Mouse (Mus musculus) hindbrain, embryonic 13.5 days (tissue): ENCODE data around the gene Myh2. TPM values are rescaled to one million over a fixed set of nuclear protein-coding genes. Genes with fewer than 3 reads are reported as not detected.

Experiments used
- ATAC-seq: fragments of 200-750 bp; cut with Nextera tagmentation; 2 replicates; pipeline ENCODE4 v1.8.0; 2017; ENCODE audit warnings: moderate TSS enrichment; ENCODE audit not compliant: low FRiP score
- H3K27ac ChIP-seq: fragments of 300-500 bp; sonication (generic); 2 replicates; pipeline ENCODE4 v1.5.1; 2015; ENCODE audit warnings: inconsistent platforms, mild to moderate bottlenecking, moderate library complexity
- H3K27me3 ChIP-seq: fragments of 300-500 bp; sonication (generic); 2 replicates; pipeline ENCODE4 v1.6.1; 2015; ENCODE audit warnings: mild to moderate bottlenecking, inconsistent platforms
- H3K36me3 ChIP-seq: fragments of 300-500 bp; sonication (generic); 2 replicates; pipeline ENCODE4 v1.6.1; 2015; ENCODE audit warnings: mild to moderate bottlenecking, inconsistent platforms
- H3K4me1 ChIP-seq: fragments of 300-500 bp; sonication (generic); replicated peaks from 2 replicates; pipeline ENCODE4 v1.6.1; 2015; ENCODE audit warnings: inconsistent platforms
- H3K4me2 ChIP-seq: fragments of 300-500 bp; sonication (generic); 2 replicates; pipeline ENCODE4 v1.6.1; 2015; ENCODE audit warnings: inconsistent platforms, mild to moderate bottlenecking, moderate library complexity
- H3K4me3 ChIP-seq: fragments of 300-500 bp; sonication (generic); 2 replicates; pipeline ENCODE4 v1.5.1; 2015; ENCODE audit warnings: mild to moderate bottlenecking, inconsistent platforms
- H3K9ac ChIP-seq: fragments of 300-500 bp; sonication (generic); 2 replicates; pipeline ENCODE4 v1.6.1; 2015; ENCODE audit warnings: mild to moderate bottlenecking, inconsistent platforms
- H3K9me3 ChIP-seq: fragments of 300-500 bp; sonication (generic); 2 replicates; pipeline ENCODE4 v1.6.1; 2016; ENCODE audit warnings: inconsistent platforms
- WGBS: fragments of 180-500 bp; shearing (Covaris S2); methylation state at CpG from one replicate; pipeline ENCODE4 v1.1.7; 2015; 5-methylcytosine and 5-hydroxymethylcytosine counted together
- polyA plus RNA-seq: library from polyadenylated mRNA; unstranded; fragments of >200 nt; fragmentation: Nextera tagmentation; extraction: Ambion mirVana; gene quantifications from 2 replicates; pipeline ENCODE4 v1.2.1, GENCODE M21; 2015

Myh2 gene
- polyA plus RNA-seq, 1 experiment from 2014 or later: 0.16 TPM

DNA sequence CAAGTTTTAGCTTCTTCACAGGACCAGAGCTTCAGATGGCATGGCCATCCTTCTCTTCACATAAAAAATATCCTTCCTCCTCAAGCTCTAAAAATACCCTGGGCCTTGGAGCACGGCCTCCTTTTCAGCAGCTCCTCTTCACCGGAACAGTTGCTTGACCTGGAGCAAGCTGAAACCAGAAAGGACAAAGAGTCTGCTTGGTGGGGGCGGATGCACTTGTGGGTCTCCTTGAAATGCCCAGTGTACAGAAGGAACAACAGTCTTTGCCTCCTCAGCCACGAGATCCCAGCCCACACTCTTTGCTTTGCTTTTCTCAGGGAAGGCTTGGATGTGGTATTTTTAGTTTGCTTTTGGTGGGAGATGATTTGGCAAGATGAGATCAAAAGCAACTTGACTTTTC is 7.1 kb upstream of the Myh2 start:
- Histone ChIP-seq H3K27ac (no peak overlapping the region), H3K4me3 (no peak overlapping the region), H3K36me3 (no peaks in the 10 kb centered on the region), H3K4me2 (no peak overlapping the region), H3K9ac (no peak overlapping the region), H3K9me3 (no peaks in the 10 kb centered on the region), H3K4me1 (no peaks in the 10 kb centered on the region), H3K27me3 (no peaks in the 10 kb centered on the region)
- ATAC-seq: no peak
- WGBS: 62% methylated on average over 4 of the region's 4 CpGs

GRCm38 (mm10) chr11:67164851-67165250 is 6.0 kb upstream of the Myh2 start:
- H3K36me3 ChIP-seq: no peaks in the 10 kb centered on the region
- no peaks in the 10 kb centered on the region for H3K9me3 ChIP-seq
- H3K4me2 ChIP-seq: no peak overlapping the region
- H3K4me1 ChIP-seq: no peaks in the 10 kb centered on the region
- H3K27me3 ChIP-seq: no peaks in the 10 kb centered on the region
- no peak overlapping the region for H3K4me3 ChIP-seq
- ATAC-seq: no peak
- 53% methylated on average over 5 of the region's 5 CpGs for WGBS
- no peak overlapping the region for H3K9ac ChIP-seq
- no peak overlapping the region for H3K27ac ChIP-seq

- no peak overlapping the region for H3K4me2 ChIP-seq
- no peak overlapping the region for H3K9ac ChIP-seq
- H3K36me3 ChIP-seq: no peaks in the 10 kb centered on the region
- no peak for ATAC-seq
- no peak overlapping the region for H3K4me3 ChIP-seq
- no peaks in the 10 kb centered on the region for H3K27me3 ChIP-seq
- no peak overlapping the region for H3K27ac ChIP-seq
- no peaks in the 10 kb centered on the region for H3K4me1 ChIP-seq
- 50% methylated on average over 5 of the region's 5 CpGs for WGBS
- H3K9me3 ChIP-seq: no peaks in the 10 kb centered on the region
Measured at GRCm38 (mm10) chr11:67169301-67169700, 1.5 kb upstream of the Myh2 start.

GRCm38 (mm10) chr11:67172439-67172838 is 1.6 kb downstream of the Myh2 start:
- Histone ChIP-seq H3K27me3 (no peaks in the 10 kb centered on the region), H3K4me1 (no peaks in the 10 kb centered on the region), H3K36me3 (no peaks in the 10 kb centered on the region), H3K27ac (no peak overlapping the region), H3K4me3 (no peak overlapping the region), H3K4me2 (no peak overlapping the region), H3K9ac (no peak overlapping the region), H3K9me3 (no peaks in the 10 kb centered on the region)
- ATAC-seq: no peak
- 93% methylated on average over 2 of the region's 2 CpGs for WGBS

DNA sequence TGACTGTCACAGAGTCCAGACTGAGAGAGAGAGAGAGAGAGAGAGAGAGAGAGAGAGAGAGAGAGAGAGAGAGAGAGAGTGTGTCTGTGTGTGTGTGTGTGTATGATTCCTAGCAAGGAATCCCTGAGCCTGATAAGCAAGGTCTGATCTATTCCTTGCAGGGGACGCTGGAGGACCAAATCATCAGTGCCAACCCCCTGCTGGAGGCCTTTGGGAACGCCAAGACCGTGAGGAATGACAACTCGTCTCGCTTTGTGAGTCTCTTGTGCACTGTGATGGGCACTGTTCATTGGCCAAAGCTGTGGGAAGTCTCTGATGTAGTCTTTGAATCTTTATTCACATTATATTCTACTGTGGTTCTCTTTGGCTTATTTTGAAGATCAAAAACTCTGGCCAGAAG is 5.5 kb downstream of the Myh2 start:
- no peak overlapping the region for H3K4me2 ChIP-seq
- 58% methylated on average over 5 of the region's 5 CpGs for WGBS
- H3K9me3 ChIP-seq: no peaks in the 10 kb centered on the region
- no peaks in the 10 kb centered on the region for H3K4me1 ChIP-seq
- no peaks in the 10 kb centered on the region for H3K36me3 ChIP-seq
- no peak overlapping the region for H3K4me3 ChIP-seq
- H3K27ac ChIP-seq: no peak overlapping the region
- ATAC-seq: no peak
- no peak overlapping the region for H3K9ac ChIP-seq
- no peaks in the 10 kb centered on the region for H3K27me3 ChIP-seq

DNA sequence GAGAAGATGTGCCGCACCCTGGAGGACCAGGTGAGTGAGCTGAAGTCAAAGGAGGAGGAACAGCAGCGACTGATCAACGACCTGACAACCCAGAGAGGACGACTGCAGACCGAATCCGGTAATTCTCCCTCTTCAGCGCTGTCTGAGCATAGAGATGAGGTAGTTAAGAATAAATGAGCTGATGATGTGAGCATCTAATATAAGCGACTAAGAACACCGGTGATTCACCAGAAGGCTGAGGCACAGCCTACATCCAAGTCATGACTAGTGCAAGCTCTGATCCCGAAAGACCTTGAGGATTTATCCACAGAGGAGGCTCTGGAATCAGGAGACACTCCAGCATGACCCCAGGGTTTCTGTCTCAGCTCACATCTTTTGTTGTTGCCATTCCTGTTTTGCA is 19.5 kb downstream of the Myh2 start:
- H3K27me3 ChIP-seq: no peaks in the 10 kb centered on the region
- WGBS: 83% methylated on average over 10 of the region's 10 CpGs
- no peaks in the 10 kb centered on the region for H3K9me3 ChIP-seq
- no peak overlapping the region for H3K27ac ChIP-seq
- H3K4me2 ChIP-seq: no peak overlapping the region
- H3K4me3 ChIP-seq: no peak overlapping the region
- ATAC-seq: no peak
- no peaks in the 10 kb centered on the region for H3K36me3 ChIP-seq
- H3K4me1 ChIP-seq: no peaks in the 10 kb centered on the region
- no peak overlapping the region for H3K9ac ChIP-seq

DNA sequence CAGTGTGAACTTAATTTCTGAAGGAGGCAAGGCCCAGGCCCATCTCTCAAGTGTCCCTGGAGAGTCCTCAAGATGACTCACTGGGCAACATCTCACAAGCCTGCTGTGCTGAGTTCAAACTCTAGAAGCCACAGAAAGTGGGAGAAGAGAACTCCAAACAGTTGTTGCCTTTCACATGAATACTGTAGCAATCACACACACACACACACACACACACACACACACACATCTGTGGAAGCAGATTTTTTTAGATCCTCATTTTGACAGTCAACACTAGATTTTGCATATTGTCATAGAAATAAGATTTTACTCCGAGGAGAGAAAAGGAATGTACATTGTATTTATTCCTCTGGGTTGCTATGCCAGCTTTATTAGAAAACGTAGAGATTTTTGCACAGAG is 20.0 kb downstream of the Myh2 start:
- H3K27ac ChIP-seq: no peak overlapping the region
- 86% methylated on average over 2 of the region's 2 CpGs for WGBS
- no peaks in the 10 kb centered on the region for H3K36me3 ChIP-seq
- H3K4me3 ChIP-seq: no peak overlapping the region
- H3K4me1 ChIP-seq: no peaks in the 10 kb centered on the region
- ATAC-seq: no peak
- H3K9ac ChIP-seq: no peak overlapping the region
- no peaks in the 10 kb centered on the region for H3K27me3 ChIP-seq
- H3K9me3 ChIP-seq: no peaks in the 10 kb centered on the region
- no peak overlapping the region for H3K4me2 ChIP-seq

DNA sequence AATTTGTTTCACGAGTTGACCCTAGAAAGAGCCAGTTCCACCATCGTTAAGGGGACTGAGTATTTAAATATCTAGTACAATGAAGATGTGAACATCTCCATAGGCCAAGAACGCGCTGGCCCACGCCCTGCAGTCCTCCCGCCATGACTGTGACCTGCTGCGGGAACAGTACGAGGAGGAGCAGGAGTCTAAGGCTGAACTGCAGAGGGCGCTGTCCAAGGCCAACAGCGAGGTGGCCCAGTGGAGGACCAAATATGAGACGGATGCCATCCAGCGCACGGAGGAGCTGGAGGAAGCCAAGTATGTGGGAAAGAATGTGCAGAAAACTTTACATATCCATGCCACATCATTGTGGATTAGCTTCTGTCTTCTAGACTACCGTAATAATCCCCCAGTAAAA is 20.7 kb downstream of the Myh2 start:
- WGBS: 92% methylated on average over 14 of the region's 14 CpGs

DNA sequence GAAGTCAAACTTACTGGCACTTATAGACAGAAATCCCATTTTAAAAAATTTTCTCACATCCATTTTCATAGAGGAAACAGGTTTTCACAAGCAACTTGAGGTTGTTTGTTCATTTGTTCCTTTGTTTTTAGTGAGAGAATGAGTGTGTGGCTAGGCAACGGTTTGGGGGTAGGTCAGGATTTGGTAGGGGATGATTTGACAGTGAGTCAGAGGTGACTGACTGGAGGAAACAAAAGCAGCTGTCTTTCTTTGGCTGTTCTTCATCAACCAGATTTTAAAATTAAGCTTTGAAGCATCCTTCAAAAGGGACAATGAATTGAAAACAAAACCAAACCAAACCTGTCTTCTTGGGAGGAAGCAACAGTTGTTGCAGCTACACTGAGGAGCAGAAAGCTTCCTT is 28.5 kb downstream of the Myh2 start:
- Histone ChIP-seq H3K4me3 (no peak overlapping the region), H3K4me2 (no peak overlapping the region), H3K36me3 (no peaks in the 10 kb centered on the region), H3K9ac (no peak overlapping the region), H3K9me3 (no peaks in the 10 kb centered on the region), H3K27me3 (no peaks in the 10 kb centered on the region), H3K4me1 (no peaks in the 10 kb centered on the region), H3K27ac (no peak overlapping the region)
- WGBS: 45% methylated on average over 1 of the region's 1 CpGs
- ATAC-seq: no peak

More for the DNA sequence above, 20.7 kb downstream of the Myh2 start:
- H3K36me3 ChIP-seq: no peaks in the 10 kb centered on the region
- H3K4me1 ChIP-seq: no peaks in the 10 kb centered on the region
- no peak overlapping the region for H3K9ac ChIP-seq
- H3K4me2 ChIP-seq: no peak overlapping the region
- ATAC-seq: no peak
- no peak overlapping the region for H3K27ac ChIP-seq
- no peaks in the 10 kb centered on the region for H3K27me3 ChIP-seq
- H3K9me3 ChIP-seq: no peaks in the 10 kb centered on the region
- H3K4me3 ChIP-seq: no peak overlapping the region

- 84% methylated on average over 4 of the region's 4 CpGs for WGBS
Measured at GRCm38 (mm10) chr11:67199752-67200151, 28.9 kb downstream of the Myh2 start, which contains the start of gene Myh1. Gene Myh1 (plus strand): TSS chr11:67200052.

GRCm38 (mm10) chr11:67204766-67205165 is 33.9 kb downstream of the Myh2 start:
- H3K4me3 ChIP-seq: no peak overlapping the region
- H3K9me3 ChIP-seq: no peaks in the 10 kb centered on the region
- H3K9ac ChIP-seq: no peak overlapping the region
- no peak overlapping the region for H3K4me2 ChIP-seq
- H3K36me3 ChIP-seq: no peaks in the 10 kb centered on the region
- ATAC-seq: no peak
- no peaks in the 10 kb centered on the region for H3K27me3 ChIP-seq
- H3K27ac ChIP-seq: no peak overlapping the region
- 85% methylated on average over 3 of the region's 3 CpGs for WGBS
- H3K4me1 ChIP-seq: no peaks in the 10 kb centered on the region

More at GRCm38 (mm10) chr11:67199752-67200151, 28.9 kb downstream of the Myh2 start, which contains the start of gene Myh1:
- Histone ChIP-seq H3K4me3 (no peak within 1 kb of the TSS), H3K9me3 (no peaks in the 10 kb centered on the region), H3K27me3 (no peaks in the 10 kb centered on the region), H3K4me1 (no peaks in the 10 kb centered on the region), H3K9ac (no peak within 1 kb of the TSS), H3K4me2 (no peak within 1 kb of the TSS), H3K36me3 (no peaks in the 10 kb centered on the region), H3K27ac (no peak within 1 kb of the TSS)
- no peak for ATAC-seq

GRCm38 (mm10) chr11:67221803-67222202 is 51.0 kb downstream of the Myh2 start:
- Histone ChIP-seq H3K4me2 (no peak overlapping the region), H3K36me3 (no peaks in the 10 kb centered on the region), H3K9ac (no peak overlapping the region), H3K4me1 (no peaks in the 10 kb centered on the region), H3K9me3 (no peaks in the 10 kb centered on the region), H3K4me3 (no peak overlapping the region), H3K27ac (no peak overlapping the region), H3K27me3 (no peaks in the 10 kb centered on the region)
- no peak for ATAC-seq
- WGBS: 95% methylated on average over 8 of the region's 8 CpGs

DNA sequence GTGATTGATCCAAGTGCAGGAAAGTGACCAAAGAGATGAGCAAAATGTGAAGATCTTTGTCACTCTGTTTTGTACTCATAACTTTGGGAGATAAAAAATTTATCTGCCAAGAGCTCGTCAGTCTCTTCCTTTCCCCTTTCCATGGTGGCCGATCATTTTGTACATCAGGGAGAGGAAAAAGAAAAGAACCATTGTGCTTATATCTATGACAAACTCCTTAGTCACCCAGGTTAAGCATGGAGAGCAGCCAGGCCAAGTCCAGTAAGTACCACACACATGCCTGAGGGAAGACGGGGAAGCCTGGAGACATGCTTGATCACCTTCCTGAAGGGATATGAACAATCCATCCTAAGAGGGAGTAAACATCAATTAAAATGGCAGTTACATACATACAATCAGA is 53.6 kb downstream of the Myh2 start:
- no peaks in the 10 kb centered on the region for H3K4me1 ChIP-seq
- H3K4me3 ChIP-seq: no peak overlapping the region
- no peak for ATAC-seq
- H3K9me3 ChIP-seq: no peaks in the 10 kb centered on the region
- WGBS: 84% methylated on average over 3 of the region's 3 CpGs
- H3K36me3 ChIP-seq: no peaks in the 10 kb centered on the region
- H3K4me2 ChIP-seq: no peak overlapping the region
- H3K27ac ChIP-seq: no peak overlapping the region
- no peak overlapping the region for H3K9ac ChIP-seq
- no peaks in the 10 kb centered on the region for H3K27me3 ChIP-seq

DNA sequence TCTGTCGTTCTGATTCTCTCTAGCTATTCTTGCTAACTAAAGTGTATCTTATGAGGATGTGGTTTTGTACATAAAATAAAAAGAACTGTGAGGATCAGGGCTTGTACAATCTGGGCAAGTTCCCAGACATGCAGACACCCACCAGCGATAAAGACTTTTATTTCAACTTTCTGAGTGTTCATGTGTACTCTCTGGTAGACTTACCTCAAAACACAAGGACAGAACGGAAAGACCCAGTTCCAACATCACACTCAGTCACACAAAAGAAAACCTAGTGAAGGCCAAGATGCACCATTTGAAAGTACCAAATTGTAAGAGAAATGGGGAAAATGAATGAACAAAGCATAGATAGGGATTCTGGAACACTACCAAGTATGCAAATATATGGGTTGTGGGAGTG is 57.9 kb downstream of the Myh2 start:
- WGBS: 92% methylated on average over 3 of the region's 3 CpGs
- H3K27me3 ChIP-seq: no peaks in the 10 kb centered on the region
- ATAC-seq: no peak

More for the DNA sequence above, 57.9 kb downstream of the Myh2 start:
- no peak overlapping the region for H3K4me3 ChIP-seq
- no peaks in the 10 kb centered on the region for H3K36me3 ChIP-seq
- no peaks in the 10 kb centered on the region for H3K4me1 ChIP-seq
- H3K9ac ChIP-seq: no peak overlapping the region
- no peak overlapping the region for H3K4me2 ChIP-seq
- H3K27ac ChIP-seq: no peak overlapping the region
- H3K9me3 ChIP-seq: no peaks in the 10 kb centered on the region
